In genomic region chr17:80090551-80090950, GRCm38 (mm10) we compare ENCODE assay signal across 10 mouse cellular contexts.
"Had no signal": no experiment of that assay in that cellular context is flagged by ENCODE, and none has a peak within 500 bp of the region (broad histone marks: within the 10 kb centered on the region; RNA-seq: fewer than 3 reads in every experiment).

No protein-coding gene starts in this region.

- H3K9ac ChIP-seq: limb, embryonic 15.5 days; liver, embryonic 14.5 days; midbrain, embryonic 13.5 days; stomach, embryonic 15.5 days had no signal

- DNase-seq: kidney, postnatal 25 days; layer of hippocampus, postnatal 36 days; lung, adult 18-20 months; lung, postnatal 36 days; right cerebral cortex, postnatal 14 days; thymus, postnatal 14 days had no signal

- H3K36me3 ChIP-seq: limb, embryonic 15.5 days; midbrain, embryonic 13.5 days; stomach, embryonic 15.5 days had no signal

- H3K4me2 ChIP-seq: limb, embryonic 15.5 days; midbrain, embryonic 13.5 days; stomach, embryonic 15.5 days had no signal

- H3K4me1 ChIP-seq: stomach, embryonic 15.5 days had no signal

- H3K27ac ChIP-seq: limb, embryonic 15.5 days; liver, embryonic 14.5 days; midbrain, embryonic 13.5 days; stomach, embryonic 15.5 days had no signal

- H3K4me3 ChIP-seq: limb, embryonic 15.5 days; midbrain, embryonic 13.5 days; stomach, embryonic 15.5 days had no signal

- ATAC-seq: midbrain, embryonic 13.5 days had no signal

- H3K9me3 ChIP-seq: limb, embryonic 15.5 days; midbrain, embryonic 13.5 days; stomach, embryonic 15.5 days had no signal

- H3K27me3 ChIP-seq: limb, embryonic 15.5 days; midbrain, embryonic 13.5 days; stomach, embryonic 15.5 days had no signal
